Mouse (Mus musculus): ENCODE data around the gene Lrba.
A peak's percentile ranks its signal among the peaks of the same experiment; 100 is the strongest.

Lrba gene

GRCm38 (mm10) chr3:86677573-86678155 lies 453.2 kb downstream of the Lrba start:
- no peak for DNase-seq (ENCODE audit: low read depth, low spot score)

GRCm38 (mm10) chr3:86687571-86688209 lies 463.2 kb downstream of the Lrba start:
- DNase-seq (ENCODE audit: low read depth, low spot score), result no peak

- no peak for DNase-seq (ENCODE audit: low read depth, low spot score)
Observed at GRCm38 (mm10) chr3:86688438-86688837, 464.0 kb downstream of the Lrba start.

GRCm38 (mm10) chr3:86689305-86689704 lies 464.8 kb downstream of the Lrba start:
- no peak for DNase-seq (ENCODE audit: low read depth, low spot score)

GRCm38 (mm10) chr3:86692779-86693178 lies 468.3 kb downstream of the Lrba start:
- no peak for DNase-seq (ENCODE audit: low read depth, low spot score)

- no peak for DNase-seq (ENCODE audit: low read depth, low spot score)
Observed at GRCm38 (mm10) chr3:86693553-86693952, 469.1 kb downstream of the Lrba start.

GRCm38 (mm10) chr3:86698947-86699346 lies 474.5 kb downstream of the Lrba start:
- DNase-seq (ENCODE audit: low read depth, low spot score), result no peak

- DNase-seq (ENCODE audit: low read depth, low spot score), result peak; percentile 73
Observed at GRCm38 (mm10) chr3:86701163-86701563, 476.7 kb downstream of the Lrba start.

GRCm38 (mm10) chr3:86709472-86709871 lies 485.0 kb downstream of the Lrba start:
- peak; percentile 55 for DNase-seq (ENCODE audit: low read depth, low spot score)

- DNase-seq (ENCODE audit: low read depth, low spot score), result no peak
Observed at GRCm38 (mm10) chr3:86711530-86711929, 487.1 kb downstream of the Lrba start.

GRCm38 (mm10) chr3:86712758-86713157 lies 488.3 kb downstream of the Lrba start:
- DNase-seq (ENCODE audit: low read depth, low spot score), result no peak

- no peak for DNase-seq (ENCODE audit: low read depth, low spot score)
Observed at GRCm38 (mm10) chr3:86714446-86714845, 490.0 kb downstream of the Lrba start.

GRCm38 (mm10) chr3:86723415-86724298 lies 499.2 kb downstream of the Lrba start:
- DNase-seq (ENCODE audit: low read depth, low spot score), result no peak

GRCm38 (mm10) chr3:86725113-86725512 lies 500.6 kb downstream of the Lrba start:
- DNase-seq (ENCODE audit: low read depth, low spot score), result no peak

GRCm38 (mm10) chr3:86738831-86739230 lies 514.4 kb downstream of the Lrba start:
- DNase-seq (ENCODE audit: low read depth, low spot score), result no peak

GRCm38 (mm10) chr3:86739745-86740144 lies 515.3 kb downstream of the Lrba start:
- DNase-seq (ENCODE audit: low read depth, low spot score), result no peak

GRCm38 (mm10) chr3:86745348-86745747 lies 520.9 kb downstream of the Lrba start:
- DNase-seq (ENCODE audit: low read depth, low spot score), result peak; percentile 45

GRCm38 (mm10) chr3:86745769-86746512 lies 521.5 kb downstream of the Lrba start:
- DNase-seq (ENCODE audit: low read depth, low spot score), result no peak

- DNase-seq (ENCODE audit: low read depth, low spot score), result no peak
Observed at GRCm38 (mm10) chr3:86750652-86751051, 526.2 kb downstream of the Lrba start.

GRCm38 (mm10) chr3:86754178-86754577 lies 529.7 kb downstream of the Lrba start:
- DNase-seq (ENCODE audit: low read depth, low spot score), result peak; percentile 35

GRCm38 (mm10) chr3:86754595-86755557 lies 530.4 kb downstream of the Lrba start:
- DNase-seq (ENCODE audit: low read depth, low spot score), result no peak
